Mouse (Mus musculus) midbrain, embryonic 13.5 days (tissue): ENCODE measurements around the gene Exosc2. TPM values are rescaled to one million over a fixed set of nuclear protein-coding genes. Genes with fewer than 3 reads are reported as not detected.

Experiments
- ATAC-seq: fragments of 200-750 bp; cut with Nextera tagmentation; 2 replicates; pipeline ENCODE4 v1.8.0; 2017; ENCODE audit warnings: mild to moderate bottlenecking, moderate TSS enrichment, moderate library complexity
- H3K27ac ChIP-seq: fragments of 300-500 bp; sonication (generic); 2 replicates; pipeline ENCODE4 v1.5.1; 2015; ENCODE audit warnings: inconsistent platforms, mild to moderate bottlenecking, moderate library complexity
- H3K27me3 ChIP-seq: fragments of 300-500 bp; sonication (generic); 2 replicates; pipeline ENCODE4 v1.6.1; 2015; ENCODE audit warnings: mild to moderate bottlenecking, inconsistent platforms
- H3K36me3 ChIP-seq: fragments of 300-500 bp; sonication (generic); 2 replicates; pipeline ENCODE4 v1.6.1; 2015; ENCODE audit warnings: mild to moderate bottlenecking, inconsistent platforms
- H3K4me1 ChIP-seq: fragments of 300-500 bp; sonication (generic); replicated peaks from 2 replicates; pipeline ENCODE4 v1.6.1; 2015; ENCODE audit warnings: inconsistent platforms
- H3K4me2 ChIP-seq: fragments of 300-500 bp; sonication (generic); replicated peaks from 2 replicates; pipeline ENCODE4 v1.6.1; 2015; ENCODE audit warnings: moderate library complexity, mild to moderate bottlenecking, inconsistent platforms
- H3K4me3 ChIP-seq: fragments of 300-500 bp; sonication (generic); replicated peaks from 2 replicates; pipeline ENCODE4 v1.5.1; 2015; ENCODE audit warnings: mild to moderate bottlenecking, inconsistent platforms
- H3K9ac ChIP-seq: fragments of 300-500 bp; sonication (generic); replicated peaks from 2 replicates; pipeline ENCODE4 v1.6.1; 2015; ENCODE audit warnings: mild to moderate bottlenecking, inconsistent platforms
- H3K9me3 ChIP-seq: fragments of 300-500 bp; sonication (generic); 2 replicates; pipeline ENCODE4 v1.6.1; 2016; ENCODE audit warnings: mild to moderate bottlenecking, inconsistent platforms
- WGBS: fragments of 180-500 bp; shearing (Covaris S2); methylation state at CpG from one replicate; pipeline ENCODE4 v1.1.7; 2015; 5-methylcytosine and 5-hydroxymethylcytosine counted together
- polyA plus RNA-seq: library from polyadenylated mRNA; unstranded; fragments of >200 nt; fragmentation: Nextera tagmentation; extraction: Ambion mirVana; gene quantifications from 2 replicates; pipeline ENCODE4 v1.2.1, GENCODE M21; 2015

Gene Exosc2
- 45.7 and 49.1 TPM in 2 replicates for polyA plus RNA-seq

GRCm38 (mm10) chr2:31670551-31671035, at the start of gene Exosc2:
TSS of gene Exosc2 (plus strand) at chr2:31670715.
- H3K4me1 ChIP-seq, result peaks cover 25% of the 10 kb centered on the region
- peak; percentile 97 for ATAC-seq
- H3K9me3 ChIP-seq, result no peaks in the 10 kb centered on the region
- peaks cover 25% of the 10 kb centered on the region for H3K27me3 ChIP-seq
- no peak within 1 kb of the TSS for H3K27ac ChIP-seq
- under 1% methylated on average over 27 of the region's 27 CpGs for WGBS
- peak within 1 kb of the TSS; percentile 78 for H3K9ac ChIP-seq
- peaks cover 32% of the 10 kb centered on the region for H3K36me3 ChIP-seq
- peak within 1 kb of the TSS; percentile 69 for H3K4me3 ChIP-seq
- peak within 1 kb of the TSS; percentile 94 for H3K4me2 ChIP-seq

GRCm38 (mm10) chr2:31633531-31633930, 37.0 kb upstream of the Exosc2 start:
- H3K27ac ChIP-seq, result no peak overlapping the region
- H3K27me3 ChIP-seq, result peaks cover 96% of the 10 kb centered on the region
- no peak for ATAC-seq
- H3K9me3 ChIP-seq, result no peaks in the 10 kb centered on the region
- H3K4me3 ChIP-seq, result no peak overlapping the region
- peaks cover 39% of the 10 kb centered on the region for H3K4me1 ChIP-seq
- no peaks in the 10 kb centered on the region for H3K36me3 ChIP-seq
- no peak overlapping the region for H3K9ac ChIP-seq
- no peak overlapping the region for H3K4me2 ChIP-seq
- 76% methylated on average over 3 of the region's 3 CpGs for WGBS

- peak overlapping the region; percentile 40 for H3K4me3 ChIP-seq
- H3K36me3 ChIP-seq, result no peaks in the 10 kb centered on the region
- no peak for ATAC-seq
- H3K27me3 ChIP-seq, result peaks cover 98% of the 10 kb centered on the region
- peaks cover 59% of the 10 kb centered on the region for H3K4me1 ChIP-seq
- no peak overlapping the region; the same call in 1 of the 2 replicates for H3K27ac ChIP-seq
- 1% methylated on average over 52 of the region's 52 CpGs for WGBS
- H3K9me3 ChIP-seq, result no peaks in the 10 kb centered on the region
- peak overlapping the region; percentile 59 for H3K4me2 ChIP-seq
- peak overlapping the region; percentile 56 for H3K9ac ChIP-seq
These were observed 35.0 kb upstream of the Exosc2 start for GRCm38 (mm10) chr2:31635281-31636137.

- H3K9me3 ChIP-seq, result no peaks in the 10 kb centered on the region
- no peaks in the 10 kb centered on the region for H3K36me3 ChIP-seq
- peak overlapping the region; percentile 56 for H3K9ac ChIP-seq
- H3K27ac ChIP-seq, result no peak overlapping the region
- WGBS, result 1% methylated on average over 47 of the region's 48 CpGs
- H3K27me3 ChIP-seq, result peaks cover 97% of the 10 kb centered on the region
- H3K4me2 ChIP-seq, result peak overlapping the region; percentile 59
- peak; percentile 54 for ATAC-seq
- H3K4me3 ChIP-seq, result peak overlapping the region; percentile 40
- peaks cover 66% of the 10 kb centered on the region for H3K4me1 ChIP-seq
These were observed 34.3 kb upstream of the Exosc2 start for GRCm38 (mm10) chr2:31636138-31636741.

GRCm38 (mm10) chr2:31636742-31637141, 33.8 kb upstream of the Exosc2 start:
- Histone ChIP-seq H3K27me3 (peaks cover 97% of the 10 kb centered on the region), H3K4me1 (peaks cover 70% of the 10 kb centered on the region), H3K4me3 (peak overlapping the region; percentile 40), H3K4me2 (peak overlapping the region; percentile 59), H3K36me3 (no peaks in the 10 kb centered on the region), H3K9ac (peak overlapping the region; percentile 56), H3K9me3 (no peaks in the 10 kb centered on the region), H3K27ac (no peak overlapping the region)
- ATAC-seq, result peak; percentile 84
- WGBS, result 1% methylated on average over 35 of the region's 35 CpGs

GRCm38 (mm10) chr2:31637311-31637710, 33.2 kb upstream of the Exosc2 start:
- H3K9me3 ChIP-seq, result no peaks in the 10 kb centered on the region
- H3K4me1 ChIP-seq, result peaks cover 76% of the 10 kb centered on the region
- peak overlapping the region; percentile 40 for H3K4me3 ChIP-seq
- H3K27me3 ChIP-seq, result peaks cover 97% of the 10 kb centered on the region
- H3K27ac ChIP-seq, result peak overlapping the region; percentile 28; the same call in 1 of the 2 replicates
- no peaks in the 10 kb centered on the region for H3K36me3 ChIP-seq
- ATAC-seq, result no peak
- WGBS, result under 1% methylated on average over 12 of the region's 12 CpGs
- H3K9ac ChIP-seq, result peak overlapping the region; percentile 56; the same call in 1 of the 2 replicates
- H3K4me2 ChIP-seq, result peak overlapping the region; percentile 59

- WGBS, result under 1% methylated on average over 22 of the region's 22 CpGs
- peaks cover 81% of the 10 kb centered on the region for H3K4me1 ChIP-seq
These were observed 32.7 kb upstream of the Exosc2 start for GRCm38 (mm10) chr2:31637807-31638206.

GRCm38 (mm10) chr2:31638581-31639465, 31.7 kb upstream of the Exosc2 start:
- H3K4me1 ChIP-seq, result peaks cover 86% of the 10 kb centered on the region

More at GRCm38 (mm10) chr2:31637807-31638206, 32.7 kb upstream of the Exosc2 start:
- H3K4me3 ChIP-seq, result peak overlapping the region; percentile 40
- H3K27me3 ChIP-seq, result peaks cover 97% of the 10 kb centered on the region
- peak overlapping the region; percentile 59 for H3K4me2 ChIP-seq
- H3K27ac ChIP-seq, result no peak overlapping the region
- 0 out of 2 replicates have a peak overlapping the region, but pooled peaks have one; percentile 56 for H3K9ac ChIP-seq
- 0 out of 2 replicates have a peak, but pooled peaks cover under 1% of the 10 kb centered on the region for H3K36me3 ChIP-seq
- ATAC-seq, result no peak
- no peaks in the 10 kb centered on the region for H3K9me3 ChIP-seq

GRCm38 (mm10) chr2:31639466-31639760, 31.1 kb upstream of the Exosc2 start:
- H3K4me1 ChIP-seq, result peaks cover 86% of the 10 kb centered on the region
- peaks cover 97% of the 10 kb centered on the region for H3K27me3 ChIP-seq
- 0 out of 2 replicates have a peak, but pooled peaks have one; percentile 9 for ATAC-seq
- H3K4me3 ChIP-seq, result peak overlapping the region; percentile 40
- H3K36me3 ChIP-seq, result 0 out of 2 replicates have a peak, but pooled peaks cover 3% of the 10 kb centered on the region
- H3K9me3 ChIP-seq, result no peaks in the 10 kb centered on the region
- WGBS, result under 1% methylated on average over 12 of the region's 13 CpGs
- H3K9ac ChIP-seq, result no peak overlapping the region
- H3K27ac ChIP-seq, result 0 out of 2 replicates have a peak overlapping the region, but pooled peaks have one; percentile 36
- H3K4me2 ChIP-seq, result peak overlapping the region; percentile 59

More at GRCm38 (mm10) chr2:31638581-31639465, 31.7 kb upstream of the Exosc2 start:
- H3K27me3 ChIP-seq, result peaks cover 97% of the 10 kb centered on the region
- peak overlapping the region; percentile 59 for H3K4me2 ChIP-seq
- no peaks in the 10 kb centered on the region for H3K9me3 ChIP-seq
- no peak overlapping the region for H3K27ac ChIP-seq
- H3K4me3 ChIP-seq, result peak overlapping the region; percentile 40
- peak overlapping the region; percentile 56 for H3K9ac ChIP-seq
- 1% methylated on average over 33 of the region's 34 CpGs for WGBS
- 0 out of 2 replicates have a peak, but pooled peaks cover 3% of the 10 kb centered on the region for H3K36me3 ChIP-seq
- ATAC-seq, result no peak

- Histone ChIP-seq H3K9me3 (no peaks in the 10 kb centered on the region), H3K4me2 (peak within 1 kb of the TSS; percentile 59), H3K27ac (peak within 1 kb of the TSS; percentile 36), H3K4me3 (peak within 1 kb of the TSS; percentile 40), H3K27me3 (peaks cover 97% of the 10 kb centered on the region), H3K4me1 (peaks cover 82% of the 10 kb centered on the region), H3K36me3 (0 out of 2 replicates have a peak, but pooled peaks cover 3% of the 10 kb centered on the region), H3K9ac (peak within 1 kb of the TSS; percentile 56)
- under 1% methylated on average over 41 of the region's 41 CpGs for WGBS
- no peak for ATAC-seq
These were observed 30.5 kb upstream of the Exosc2 start, which contains the start of gene Prdm12 for GRCm38 (mm10) chr2:31639901-31640608. TSS of gene Prdm12 (plus strand) at chr2:31640037.
